Mouse (Mus musculus) testis, adult 2 months (tissue): ENCODE measurements around the gene Rasl11a.

Experiments
- CTCF ChIP-seq: fragments of 200-500 bp; IDR thresholded peaks from 2 replicates; pipeline ENCODE4 v1.5.1; 2012; ENCODE audit warnings: low read depth, mild to moderate bottlenecking, inconsistent platforms, low read length, moderate library complexity; ENCODE audit not compliant: control insufficient read depth, insufficient read depth, insufficient replicate concordance
- POLR2A ChIP-seq: fragments of 200-500 bp; IDR thresholded peaks from 2 replicates; pipeline ENCODE4 v1.6.1; 2012; ENCODE audit warnings: low read depth, mild to moderate bottlenecking, inconsistent platforms, low read length, moderate library complexity; ENCODE audit not compliant: control insufficient read depth

DNA sequence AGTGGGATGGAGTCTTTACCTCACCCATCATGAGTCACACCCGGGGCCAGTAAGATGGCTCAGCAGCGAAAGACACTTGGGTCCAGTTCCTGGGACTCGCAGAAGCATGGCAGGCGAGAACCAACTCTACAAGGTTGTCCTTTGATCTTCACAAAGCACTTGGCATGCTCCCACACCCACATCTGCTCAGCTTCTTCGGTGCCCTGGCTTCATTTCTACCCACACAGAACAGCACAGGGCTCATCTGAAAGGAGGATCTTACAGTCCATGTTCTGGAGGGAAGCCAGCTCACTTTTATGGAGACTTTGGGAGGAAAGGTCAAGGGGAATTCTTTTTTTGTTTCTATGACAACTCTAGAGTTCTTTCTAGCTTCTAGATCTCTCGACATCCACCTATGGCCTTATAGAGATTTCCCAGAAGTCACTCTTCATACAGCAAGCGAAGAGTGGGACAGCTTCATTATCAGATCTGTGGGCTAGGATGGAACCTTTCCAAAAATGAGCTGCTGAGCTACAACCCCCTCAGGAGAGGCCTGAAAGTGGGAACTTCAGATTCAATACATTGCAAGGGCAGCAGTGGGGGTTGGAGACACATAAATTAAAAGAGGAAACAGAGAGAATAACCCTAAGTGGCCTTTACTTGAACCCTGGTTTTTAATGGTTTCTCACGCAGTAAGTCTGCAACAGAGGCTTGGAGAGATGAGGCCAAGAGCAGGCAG is 25.8 kb upstream of the Rasl11a start:
- TF ChIP-seq POLR2A: no peak
- TF ChIP-seq CTCF: no peak
